Mouse (Mus musculus): Measurements from ENCODE around the gene Olfr11.

- TF ChIP-seq CTCF (IDR thresholded peaks at IDR 0.05; ENCODE audit: low read depth, low read length) (no peak), POLR2A (IDR thresholded peaks at IDR 0.05; ENCODE audit: extremely low read depth, insufficient read depth, low read length) (no peak)
Measured at GRCm38 (mm10) chr13:21642418-21642817, at the start of gene Olfr11.

Data from liver, adult 2 months (tissue).